Mouse (Mus musculus): ENCODE results near the gene Rbpj.
A peak's percentile ranks its signal among the peaks of the same experiment; 100 is the strongest.

The Rbpj gene

DNA sequence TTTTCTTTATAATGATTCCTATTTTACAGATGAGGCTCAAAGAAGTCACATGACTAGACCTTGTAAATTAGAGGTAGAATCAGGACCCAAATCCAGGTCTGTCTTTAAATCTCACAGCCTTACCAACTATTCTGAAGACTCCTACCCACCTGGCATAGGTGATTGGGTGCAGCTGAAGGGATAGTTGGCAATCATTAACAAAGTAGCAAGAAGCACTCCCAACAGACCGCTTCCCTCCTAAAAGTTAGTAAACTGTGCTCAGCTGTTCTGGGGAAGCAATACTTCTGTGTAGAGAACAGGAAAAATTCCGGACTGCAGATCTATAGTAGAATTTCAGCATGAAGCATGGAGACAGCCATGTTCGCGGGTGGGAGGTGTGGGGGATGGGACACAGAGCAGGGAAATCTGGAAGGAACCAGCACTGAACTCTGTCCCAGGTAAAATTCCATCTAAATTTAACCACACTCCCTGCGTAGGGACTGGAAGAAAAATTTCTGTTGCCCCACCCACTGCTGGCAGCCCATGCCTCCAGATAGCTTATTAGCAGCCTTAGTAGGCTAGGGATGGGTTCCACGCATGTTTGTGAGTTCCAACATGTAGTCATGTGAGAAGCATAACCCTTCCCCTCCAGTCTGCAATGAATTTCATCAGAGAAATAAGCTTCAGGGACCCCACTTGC lies 3.3 kb downstream of the Rbpj start:
- DNase-seq (ENCODE audit: low spot score), result no peak

- DNase-seq (ENCODE audit: low spot score), result no peak
Measured at GRCm38 (mm10) chr5:53469777-53470131, 3.8 kb downstream of the Rbpj start.

DNA sequence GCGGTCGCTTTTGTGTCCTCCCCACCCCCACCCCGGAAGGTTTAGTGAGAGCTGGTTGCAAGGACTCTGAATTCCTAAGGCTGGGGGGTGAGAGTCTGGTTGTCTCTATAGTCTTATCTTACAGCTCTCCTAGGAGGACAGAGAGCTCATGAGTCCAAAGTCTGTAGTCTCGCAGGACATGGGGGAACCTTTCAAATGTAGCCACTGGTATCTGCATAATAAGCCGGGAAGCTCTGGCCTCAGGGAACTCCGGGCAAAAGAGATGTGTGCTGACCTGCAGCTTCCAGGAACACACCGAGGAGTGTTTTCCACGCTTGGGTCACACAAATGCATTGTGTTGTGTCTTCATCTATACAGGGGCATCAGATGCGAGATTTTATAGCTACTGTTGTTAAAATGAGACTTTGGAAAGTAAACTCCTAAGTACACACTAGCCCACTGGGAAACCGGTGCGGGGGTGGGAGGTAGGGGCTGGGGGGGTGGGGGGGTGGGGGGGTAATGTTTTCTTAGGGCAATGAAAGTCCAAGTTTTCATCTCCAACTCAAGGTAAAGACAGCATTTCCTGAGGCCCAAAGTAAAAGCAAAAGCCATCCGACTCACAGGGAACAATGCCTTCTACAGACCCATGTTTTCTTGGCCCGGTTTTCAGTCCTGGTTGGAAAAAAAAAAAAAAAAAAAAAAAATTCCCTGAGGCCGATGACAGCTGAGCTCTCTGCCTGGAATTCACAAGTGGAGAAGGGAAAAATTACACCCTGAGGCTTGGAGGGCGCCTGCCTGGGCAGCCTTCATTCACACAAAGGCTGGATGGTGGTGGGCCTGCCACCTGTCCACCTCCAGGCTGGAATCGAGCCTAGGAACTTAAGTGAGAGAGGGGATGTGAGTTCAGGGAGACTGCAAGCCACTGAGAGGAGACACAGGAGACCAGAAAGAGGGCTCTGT lies 4.5 kb downstream of the Rbpj start:
- no peak for DNase-seq (ENCODE audit: low spot score)

- no peak for DNase-seq (ENCODE audit: low spot score)
Measured at GRCm38 (mm10) chr5:53472485-53472884, 6.5 kb downstream of the Rbpj start.

GRCm38 (mm10) chr5:53479161-53479560 lies 13.2 kb downstream of the Rbpj start:
- DNase-seq (ENCODE audit: low spot score), result no peak

DNA sequence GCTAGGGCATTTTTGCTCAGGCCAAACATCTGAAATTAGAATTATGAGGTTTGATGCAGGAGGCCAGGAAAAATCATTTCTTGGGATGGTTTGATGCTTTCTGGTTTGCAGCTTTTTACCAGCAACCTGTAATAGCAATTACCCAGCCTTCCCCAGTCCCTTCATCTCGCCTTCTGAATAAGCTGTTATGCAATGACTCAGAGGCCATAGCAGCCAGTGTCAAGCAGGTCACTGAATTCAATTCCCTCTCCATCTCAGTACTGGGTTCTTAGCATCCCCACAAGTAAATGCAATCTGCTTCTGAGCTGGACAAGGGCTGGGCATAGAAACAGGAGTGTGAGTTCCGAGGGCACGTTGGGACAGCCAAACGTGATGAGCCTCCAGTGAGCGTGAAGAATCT lies 13.9 kb downstream of the Rbpj start:
- DNase-seq (ENCODE audit: low spot score), result no peak

DNA sequence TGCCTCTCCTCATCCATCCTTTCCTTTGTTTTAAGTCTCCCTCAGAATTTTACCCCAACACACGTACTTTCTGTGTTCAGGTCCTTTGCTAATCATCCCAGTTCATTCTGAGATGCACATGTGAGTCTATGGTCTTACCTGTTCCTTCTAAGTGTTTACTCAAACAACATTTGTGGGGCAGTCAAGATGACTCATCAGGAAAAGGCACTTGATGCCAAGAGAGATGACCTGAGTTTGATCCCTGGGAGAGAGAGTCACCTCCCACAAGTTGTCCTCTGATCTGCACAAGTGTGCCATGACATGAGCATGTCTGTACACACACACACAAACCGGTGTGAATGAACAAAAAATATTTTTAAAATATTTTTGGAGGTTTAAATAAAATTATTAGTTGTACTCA lies 15.1 kb downstream of the Rbpj start:
- DNase-seq (ENCODE audit: low spot score), result no peak

- DNase-seq (ENCODE audit: low spot score), result no peak
Measured at GRCm38 (mm10) chr5:53485069-53485628, 19.2 kb downstream of the Rbpj start.

DNA sequence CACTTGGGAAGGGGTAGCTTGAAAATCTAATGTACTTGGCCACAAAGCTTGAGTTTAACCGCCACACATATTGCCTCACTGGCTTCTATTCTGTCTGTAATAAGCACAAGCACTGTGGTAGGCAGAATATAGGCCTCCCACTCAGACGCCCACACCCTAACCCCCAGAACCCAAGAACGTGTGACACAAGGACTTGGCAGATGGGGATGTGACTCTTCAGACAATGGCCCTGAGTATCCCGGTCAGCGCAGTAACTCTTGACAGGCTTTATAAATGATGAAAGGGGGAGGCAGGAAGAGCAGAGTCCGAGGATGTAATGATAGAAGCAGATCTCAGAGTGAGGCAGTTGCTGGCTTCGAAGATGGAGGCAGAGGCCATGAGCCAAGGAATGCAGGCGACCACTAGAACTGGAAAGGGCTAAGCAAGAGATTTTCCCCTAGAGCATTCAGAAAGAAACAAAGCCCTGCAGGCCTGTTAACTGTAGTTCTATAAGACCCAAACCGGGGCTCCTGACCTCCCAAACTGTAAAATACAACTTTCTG lies 20.1 kb downstream of the Rbpj start:
- no peak for DNase-seq (ENCODE audit: low spot score)

DNA sequence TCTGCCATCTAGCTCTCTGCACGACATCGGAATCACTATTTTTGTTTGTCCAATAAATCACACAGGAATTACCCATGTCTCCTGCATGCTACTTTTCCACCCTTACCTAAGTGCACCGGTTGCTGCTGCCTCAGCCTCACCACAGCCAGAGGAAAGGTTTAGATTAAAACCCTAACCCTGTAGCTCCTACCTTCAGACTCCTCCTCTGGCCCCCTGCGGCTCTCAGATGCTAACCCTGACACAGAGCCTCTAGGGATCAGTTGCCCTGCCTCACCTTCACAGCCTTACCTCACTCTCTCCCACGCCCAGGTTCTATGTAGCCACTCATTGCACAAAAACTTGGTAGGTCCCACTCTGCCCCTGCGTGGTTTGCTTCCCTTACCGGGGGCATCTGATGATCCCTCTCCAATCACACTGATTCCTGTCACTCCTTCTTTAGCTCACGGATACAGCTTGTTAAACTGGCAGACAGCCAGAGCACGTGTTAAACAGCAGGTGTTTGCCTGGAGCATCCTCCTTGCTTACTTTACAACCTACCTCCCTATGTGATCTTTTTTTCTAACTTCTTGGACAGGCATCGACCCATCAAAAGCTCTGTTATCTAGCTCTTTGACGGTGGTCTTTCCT lies 21.1 kb downstream of the Rbpj start:
- DNase-seq (ENCODE audit: low spot score), result no peak

- peak; percentile 63 for DNase-seq (ENCODE audit: low spot score)
Measured at GRCm38 (mm10) chr5:53490697-53491099, 24.7 kb downstream of the Rbpj start.

- DNase-seq (ENCODE audit: low spot score), result no peak
Measured at GRCm38 (mm10) chr5:53493756-53494155, 27.8 kb downstream of the Rbpj start.

- no peak for DNase-seq (ENCODE audit: low spot score)
Measured at GRCm38 (mm10) chr5:53494536-53495159, 28.7 kb downstream of the Rbpj start.

DNA sequence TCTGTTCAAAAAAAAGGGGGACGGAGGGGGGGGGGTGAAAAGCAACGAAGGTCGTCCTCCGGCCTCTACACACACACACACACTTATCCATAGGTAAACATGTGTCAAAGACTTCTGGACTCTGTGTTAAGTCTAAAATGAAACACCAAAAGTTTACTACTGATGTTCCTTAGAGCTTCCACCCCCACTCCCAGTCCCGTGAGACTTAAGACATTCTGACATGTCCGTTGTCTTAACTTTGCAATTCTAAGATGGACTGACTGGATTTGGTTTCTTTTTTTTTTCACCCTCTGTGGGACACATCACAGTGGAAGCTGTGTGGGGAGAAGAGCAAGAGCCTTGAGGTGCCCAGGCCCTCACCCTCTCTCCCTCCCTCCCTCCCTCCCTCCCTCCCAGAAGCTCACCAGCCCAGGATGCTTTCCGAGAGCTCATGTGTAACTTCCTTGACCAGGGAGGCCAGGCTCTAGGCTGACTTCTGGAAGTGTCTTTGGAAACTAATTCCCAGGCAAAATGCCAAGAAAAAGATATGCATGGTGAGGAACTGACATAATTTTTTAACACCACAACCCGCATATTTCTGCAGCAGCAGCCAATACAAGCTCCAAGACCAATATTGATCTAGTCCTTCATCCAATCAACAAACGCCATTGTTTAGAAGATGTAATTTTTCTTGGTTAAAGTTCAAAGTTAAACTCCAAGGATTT lies 31.0 kb downstream of the Rbpj start:
- DNase-seq (ENCODE audit: low spot score), result no peak

- DNase-seq (ENCODE audit: low spot score), result no peak
Measured at GRCm38 (mm10) chr5:53499571-53499970, 33.6 kb downstream of the Rbpj start.

- DNase-seq (ENCODE audit: low spot score), result no peak
Measured at GRCm38 (mm10) chr5:53500509-53501145, 34.7 kb downstream of the Rbpj start.

DNA sequence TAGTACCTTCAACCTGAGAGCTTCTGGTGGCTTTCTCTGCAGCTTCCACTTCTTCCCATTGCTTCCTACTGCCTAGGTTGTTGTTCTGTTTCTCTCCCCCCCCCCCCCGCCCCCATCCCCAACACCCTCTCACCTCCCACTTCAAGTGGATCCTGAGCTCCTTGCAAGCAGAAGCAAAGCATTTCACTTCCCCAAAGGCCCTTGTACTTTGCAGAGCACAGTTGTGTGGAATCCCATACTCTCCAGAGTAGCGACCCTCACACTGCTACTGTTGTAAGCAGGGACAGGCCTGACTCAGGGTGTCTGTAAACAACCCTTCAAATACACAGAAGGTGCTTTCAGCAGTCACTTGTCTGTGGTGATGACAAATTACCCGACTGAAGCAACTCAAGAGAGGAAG lies 37.3 kb downstream of the Rbpj start:
- DNase-seq (ENCODE audit: low spot score), result no peak

DNA sequence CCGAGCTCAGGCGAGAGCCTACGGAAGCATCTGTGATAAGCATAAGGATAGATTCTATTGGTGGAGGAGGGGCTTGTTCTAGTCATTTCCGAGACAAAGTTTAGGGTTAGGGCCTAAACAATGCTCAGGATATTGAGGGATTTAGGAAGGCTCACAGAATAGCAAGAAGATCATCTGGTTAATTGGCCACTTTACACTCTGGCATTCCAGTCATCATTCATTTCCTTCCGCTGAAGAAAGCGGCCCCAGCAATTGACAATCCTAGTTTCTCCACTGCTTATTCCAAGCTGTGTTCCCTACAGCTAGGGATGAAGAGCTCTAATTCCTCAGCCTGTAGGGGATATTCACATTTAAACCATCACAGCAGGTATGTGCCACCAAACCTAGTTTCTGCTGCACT lies 39.8 kb downstream of the Rbpj start:
- no peak for DNase-seq (ENCODE audit: low spot score)

GRCm38 (mm10) chr5:53507371-53507770 lies 41.4 kb downstream of the Rbpj start:
- no peak for DNase-seq (ENCODE audit: low spot score)

DNA sequence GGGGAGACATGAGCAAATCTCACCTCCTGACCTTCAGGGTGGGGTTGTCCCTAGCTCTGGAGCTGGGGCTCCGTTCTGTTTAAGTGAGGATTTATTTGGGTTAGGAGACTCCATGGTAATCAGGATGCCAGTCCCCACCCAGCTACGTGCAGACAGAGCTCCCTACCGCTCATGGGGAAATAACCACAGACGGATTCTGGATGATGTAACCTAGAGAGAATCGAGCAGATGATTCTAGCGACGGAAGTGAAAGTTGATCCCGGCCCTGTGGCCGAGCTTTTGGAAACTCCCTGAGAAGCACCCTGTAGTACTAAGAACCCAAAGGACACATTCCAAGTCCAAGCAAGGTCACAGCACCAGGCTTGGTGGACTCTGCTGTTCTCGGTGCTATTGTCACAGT lies 43.5 kb downstream of the Rbpj start:
- no peak for DNase-seq (ENCODE audit: low spot score)

GRCm38 (mm10) chr5:53509927-53510326 lies 44.0 kb downstream of the Rbpj start:
- no peak for DNase-seq (ENCODE audit: low spot score)

Data from T-cell, adult 2 months (primary cell).